Mouse (Mus musculus): ENCODE results near the gene Catsperz. TPM values are rescaled to one million over a fixed set of nuclear protein-coding genes. Genes with fewer than 3 reads are reported as not detected.

Catsperz gene
- polyA plus RNA-seq, 1 experiment from 2014 or later: 0.65 TPM

DNA sequence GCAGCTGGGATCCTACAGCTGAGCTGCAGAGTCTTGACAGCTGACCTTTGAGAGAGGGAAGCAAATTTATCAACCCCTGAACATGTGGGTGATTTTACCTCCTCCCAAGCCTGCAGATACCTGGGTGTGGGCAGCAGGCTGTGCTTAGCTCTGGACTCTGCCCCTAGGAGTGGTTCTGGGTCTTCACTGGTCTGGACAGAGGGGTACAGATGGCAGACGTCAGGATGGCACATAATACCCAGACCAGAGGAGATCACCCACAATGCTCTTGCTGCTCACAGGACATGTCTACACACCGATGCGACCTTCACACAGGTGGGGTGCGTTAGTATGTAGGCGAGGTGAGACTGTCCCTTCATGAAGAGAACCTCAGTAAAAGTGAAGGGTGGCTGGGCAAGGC lies 24.4 kb upstream of the Catsperz start:
- peaks cover 21% of the 10 kb centered on the region for H3K36me3 ChIP-seq (ENCODE audit: control insufficient read depth, insufficient read depth)
- H3K4me2 ChIP-seq (replicated peaks; ENCODE audit: low read depth): peak overlapping the region; percentile 27; the same call in 1 of the 2 replicates
- peaks cover 6% of the 10 kb centered on the region; the same call in 1 of the 2 replicates for H3K4me1 ChIP-seq (replicated peaks; ENCODE audit: control insufficient read depth, insufficient read depth, low read length)
- H3K27me3 ChIP-seq (replicated peaks; ENCODE audit: control insufficient read depth, insufficient read depth, low read length): no peaks in the 10 kb centered on the region
- ATAC-seq: peak; percentile 20; the same call in 1 of the 2 replicates
- TF ChIP-seq CTCF (IDR thresholded peaks at IDR 0.05; ENCODE audit: low read depth): no peak
- no peaks in the 10 kb centered on the region for H3K9me3 ChIP-seq (ENCODE audit: control insufficient read depth)
- 57% methylated on average over 5 of the region's 5 CpGs for WGBS
- H3K27ac ChIP-seq (ENCODE audit: low read depth, low read length): 0 out of 2 replicates have a peak overlapping the region, but pooled peaks have one; percentile 11
- H3K9ac ChIP-seq (ENCODE audit: low read depth, low read length): no peak overlapping the region
- no peak overlapping the region for H3K4me3 ChIP-seq (ENCODE audit: low read depth, low read length)

DNA sequence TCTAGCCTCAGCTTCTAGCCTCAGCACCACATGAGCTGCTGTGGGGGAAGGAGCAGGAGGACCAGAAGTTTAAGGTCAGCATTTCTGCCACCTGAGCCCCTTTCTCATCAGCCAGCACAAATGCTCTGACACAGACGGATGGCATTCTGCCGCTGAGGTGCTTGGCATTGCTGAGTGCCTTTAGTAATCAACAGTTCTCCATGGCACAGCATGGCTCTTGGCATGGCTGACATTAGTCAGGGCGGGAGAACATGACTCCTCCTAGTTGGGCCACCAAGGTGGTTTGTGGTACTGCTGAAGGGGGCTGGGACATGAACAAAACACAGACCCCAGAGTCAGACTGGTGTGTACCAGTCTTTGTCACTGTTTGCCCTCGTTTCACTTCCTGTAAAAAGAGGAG lies 23.0 kb upstream of the Catsperz start:
- H3K27me3 ChIP-seq (replicated peaks; ENCODE audit: control insufficient read depth, insufficient read depth, low read length): no peaks in the 10 kb centered on the region
- no peak for TF ChIP-seq CTCF (IDR thresholded peaks at IDR 0.05; ENCODE audit: low read depth)
- no peak overlapping the region for H3K27ac ChIP-seq (ENCODE audit: low read depth, low read length)
- peaks cover 5% of the 10 kb centered on the region; the same call in 1 of the 2 replicates for H3K4me1 ChIP-seq (replicated peaks; ENCODE audit: control insufficient read depth, insufficient read depth, low read length)
- H3K36me3 ChIP-seq (ENCODE audit: control insufficient read depth, insufficient read depth): peaks cover 7% of the 10 kb centered on the region
- H3K9ac ChIP-seq (ENCODE audit: low read depth, low read length): no peak overlapping the region
- WGBS: 78% methylated on average over 4 of the region's 4 CpGs
- H3K4me2 ChIP-seq (replicated peaks; ENCODE audit: low read depth): no peak overlapping the region
- ATAC-seq: no peak
- no peak overlapping the region for H3K4me3 ChIP-seq (ENCODE audit: low read depth, low read length)
- H3K9me3 ChIP-seq (ENCODE audit: control insufficient read depth): no peaks in the 10 kb centered on the region

DNA sequence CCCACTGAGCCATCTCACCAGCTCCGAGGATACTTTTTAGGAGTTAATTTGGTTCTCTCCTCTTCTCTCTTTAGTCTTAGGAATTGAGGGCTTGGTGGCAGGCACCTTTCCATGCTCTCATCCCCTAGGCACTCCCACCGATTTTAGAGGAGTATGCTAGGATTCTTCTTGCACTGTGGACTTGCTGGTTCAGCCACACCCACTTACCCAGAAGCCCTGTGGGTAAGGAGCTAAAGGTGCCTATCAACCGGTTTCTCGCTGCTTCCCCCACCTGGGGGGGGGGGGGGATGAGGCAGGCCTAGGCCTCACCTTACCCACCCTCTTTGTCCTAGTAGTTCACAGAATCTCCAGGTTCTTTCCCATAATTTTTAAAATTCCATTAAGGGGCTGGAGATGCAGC lies 22.6 kb upstream of the Catsperz start:
- no peak for ATAC-seq
- Histone ChIP-seq H3K9ac (ENCODE audit: low read depth, low read length) (no peak overlapping the region), H3K9me3 (ENCODE audit: control insufficient read depth) (no peaks in the 10 kb centered on the region), H3K36me3 (ENCODE audit: control insufficient read depth, insufficient read depth) (0 out of 2 replicates have a peak, but pooled peaks cover 3% of the 10 kb centered on the region), H3K27me3 (replicated peaks; ENCODE audit: control insufficient read depth, insufficient read depth, low read length) (no peaks in the 10 kb centered on the region), H3K27ac (ENCODE audit: low read depth, low read length) (no peak overlapping the region), H3K4me1 (replicated peaks; ENCODE audit: control insufficient read depth, insufficient read depth, low read length) (peaks cover under 1% of the 10 kb centered on the region; the same call in 1 of the 2 replicates), H3K4me2 (replicated peaks; ENCODE audit: low read depth) (no peak overlapping the region), H3K4me3 (ENCODE audit: low read depth, low read length) (no peak overlapping the region)
- WGBS: 45% methylated on average over 4 of the region's 4 CpGs
- TF ChIP-seq CTCF (IDR thresholded peaks at IDR 0.05; ENCODE audit: low read depth): no peak

DNA sequence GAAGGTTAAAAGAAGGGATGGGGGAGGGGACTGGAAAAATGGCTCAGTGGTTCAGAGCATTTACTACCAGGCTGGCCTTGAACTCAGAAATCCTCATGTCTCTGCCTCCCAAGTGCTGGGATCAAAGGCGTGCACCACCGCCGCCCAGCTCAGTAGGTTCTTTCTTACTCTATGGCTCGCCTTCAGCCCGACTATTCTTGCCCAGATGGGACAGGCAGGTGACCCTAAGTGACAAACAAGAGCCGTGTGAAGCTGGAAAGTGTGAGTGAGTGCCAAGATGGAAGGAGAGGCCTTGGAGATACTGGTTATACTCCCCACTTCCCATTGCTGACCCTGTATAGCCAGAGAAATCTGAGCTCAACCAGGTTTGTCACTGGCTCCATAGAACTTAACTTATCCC lies 18.5 kb upstream of the Catsperz start:
- peaks cover 3% of the 10 kb centered on the region; the same call in 1 of the 2 replicates for H3K36me3 ChIP-seq (ENCODE audit: control insufficient read depth, insufficient read depth)
- TF ChIP-seq CTCF (IDR thresholded peaks at IDR 0.05; ENCODE audit: low read depth): no peak

DNA sequence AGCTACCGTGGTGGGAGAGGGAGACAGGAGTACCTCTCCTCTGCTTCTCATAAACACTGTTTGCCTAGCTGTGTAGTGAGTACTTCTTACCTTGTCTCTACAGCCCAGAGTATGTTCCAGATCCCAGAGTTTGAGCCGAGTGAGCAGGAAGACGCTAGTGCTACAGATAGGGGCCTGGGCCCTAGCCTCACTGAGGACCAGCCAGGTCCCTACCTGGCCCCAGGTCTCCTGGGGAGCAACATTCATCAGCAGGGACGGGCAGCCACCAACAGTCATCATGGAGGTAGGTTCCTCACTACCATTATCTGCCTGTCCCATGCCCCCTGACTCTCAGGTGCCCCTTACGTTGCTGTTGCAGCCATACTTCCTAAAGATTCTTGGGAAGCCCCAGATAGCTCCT lies 17.6 kb upstream of the Catsperz start:
- Histone ChIP-seq H3K9me3 (ENCODE audit: control insufficient read depth) (no peaks in the 10 kb centered on the region), H3K36me3 (ENCODE audit: control insufficient read depth, insufficient read depth) (peaks cover 3% of the 10 kb centered on the region; the same call in 1 of the 2 replicates), H3K9ac (ENCODE audit: low read depth, low read length) (peak overlapping the region; percentile 57), H3K27me3 (replicated peaks; ENCODE audit: control insufficient read depth, insufficient read depth, low read length) (no peaks in the 10 kb centered on the region), H3K4me2 (replicated peaks; ENCODE audit: low read depth) (peak overlapping the region; percentile 96), H3K27ac (ENCODE audit: low read depth, low read length) (peak overlapping the region; percentile 60; the same call in 1 of the 2 replicates), H3K4me1 (replicated peaks; ENCODE audit: control insufficient read depth, insufficient read depth, low read length) (no peaks in the 10 kb centered on the region), H3K4me3 (ENCODE audit: low read depth, low read length) (peak overlapping the region; percentile 94)
- ATAC-seq: no peak
- TF ChIP-seq CTCF (IDR thresholded peaks at IDR 0.05; ENCODE audit: low read depth): no peak
- 32% methylated on average over 5 of the region's 5 CpGs for WGBS

More for the DNA sequence above, 18.5 kb upstream of the Catsperz start:
- Histone ChIP-seq H3K9me3 (ENCODE audit: control insufficient read depth) (no peaks in the 10 kb centered on the region), H3K27me3 (replicated peaks; ENCODE audit: control insufficient read depth, insufficient read depth, low read length) (no peaks in the 10 kb centered on the region), H3K4me2 (replicated peaks; ENCODE audit: low read depth) (no peak overlapping the region), H3K4me3 (ENCODE audit: low read depth, low read length) (no peak overlapping the region), H3K4me1 (replicated peaks; ENCODE audit: control insufficient read depth, insufficient read depth, low read length) (no peaks in the 10 kb centered on the region), H3K9ac (ENCODE audit: low read depth, low read length) (no peak overlapping the region), H3K27ac (ENCODE audit: low read depth, low read length) (no peak overlapping the region)
- ATAC-seq: no peak
- WGBS: 90% methylated on average over 6 of the region's 6 CpGs

DNA sequence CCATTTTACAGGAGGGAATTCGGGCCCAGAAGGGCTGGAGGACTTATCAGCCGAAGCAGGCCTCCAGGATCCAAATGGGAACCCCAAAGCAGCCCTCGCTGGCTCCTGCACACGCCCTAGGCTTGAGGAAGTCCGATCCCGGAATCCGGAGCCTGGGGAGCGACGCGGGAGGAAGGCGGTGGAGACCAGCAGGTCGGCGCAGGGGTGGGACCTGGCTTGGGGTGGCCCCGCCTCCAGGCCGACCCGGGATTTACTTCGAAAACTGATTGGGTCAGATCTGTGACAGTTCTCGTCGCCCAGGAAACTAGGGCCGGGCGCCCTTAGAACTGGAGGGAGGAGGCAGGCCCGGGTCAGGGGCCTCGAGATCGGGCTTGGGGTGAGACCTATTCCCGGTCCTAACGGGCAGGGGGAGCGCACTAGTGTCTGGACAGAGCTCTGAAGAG lies 17.1 kb upstream of the Catsperz start, which contains the start of gene Gpr137:
Gene Gpr137 (minus strand): TSS at position 232 of the 443 bp plus-strand sequence.
- peak within 1 kb of the TSS; percentile 96 for H3K4me2 ChIP-seq (replicated peaks; ENCODE audit: low read depth)
- peak within 1 kb of the TSS; percentile 96 for H3K27ac ChIP-seq (ENCODE audit: low read depth, low read length)
- peak; percentile 30; the same call in 1 of the 2 replicates for TF ChIP-seq CTCF (IDR thresholded peaks at IDR 0.05; ENCODE audit: low read depth)
- H3K9ac ChIP-seq (ENCODE audit: low read depth, low read length): peak within 1 kb of the TSS; percentile 57
- peak; percentile 85 for ATAC-seq
- no peaks in the 10 kb centered on the region for H3K4me1 ChIP-seq (replicated peaks; ENCODE audit: control insufficient read depth, insufficient read depth, low read length)
- H3K36me3 ChIP-seq (ENCODE audit: control insufficient read depth, insufficient read depth): peaks cover 3% of the 10 kb centered on the region; the same call in 1 of the 2 replicates
- no peaks in the 10 kb centered on the region for H3K27me3 ChIP-seq (replicated peaks; ENCODE audit: control insufficient read depth, insufficient read depth, low read length)
- WGBS: under 1% methylated on average over 27 of the region's 27 CpGs
- H3K9me3 ChIP-seq (ENCODE audit: control insufficient read depth): no peaks in the 10 kb centered on the region
- peak within 1 kb of the TSS; percentile 94 for H3K4me3 ChIP-seq (ENCODE audit: low read depth, low read length)

All from intestine, postnatal 0 days (tissue).